Mouse (Mus musculus): ENCODE data around the gene Elovl5. TPM values are rescaled to one million over a fixed set of nuclear protein-coding genes. Genes with fewer than 3 reads are reported as not detected.

Gene Elovl5
- polyA plus RNA-seq (2015; fragmentation: Nextera tagmentation; extraction: Ambion mirVana), result 90.1 and 95.9 TPM in 2 replicates

DNA sequence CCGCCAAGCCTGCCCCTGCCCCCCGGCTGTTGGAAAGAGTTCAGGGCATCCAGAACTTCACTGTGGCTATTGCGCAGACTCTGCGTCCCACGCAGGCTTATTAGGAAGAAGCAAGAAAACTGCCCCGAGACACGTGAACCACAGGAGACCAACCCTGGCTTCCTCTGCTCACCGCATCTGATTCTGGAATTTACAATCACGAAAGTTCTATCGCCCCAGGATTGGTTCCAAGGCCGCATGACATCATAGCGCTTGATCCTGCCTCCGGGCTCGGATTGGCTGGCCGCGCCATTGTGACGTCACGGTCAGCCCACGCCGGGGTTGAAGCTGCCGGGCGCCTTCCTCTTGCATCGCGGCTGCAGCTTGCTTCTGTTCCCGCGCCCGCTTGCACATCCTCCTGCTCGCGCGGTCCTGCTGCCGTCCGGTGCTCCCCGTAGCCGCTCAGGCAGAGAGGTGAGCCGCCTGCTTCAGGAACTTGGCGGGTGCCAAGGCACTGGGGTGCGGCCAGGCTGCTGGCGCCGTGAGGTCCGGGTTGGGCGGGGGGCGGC lies at the start of gene Elovl5:
Gene Elovl5 (plus strand): TSS at position 291 of the 548 bp plus-strand sequence.
- Histone ChIP-seq H3K36me3 (ENCODE audit: insufficient read depth, low read length) (no peaks in the 10 kb centered on the region), H3K9ac (replicated peaks; ENCODE audit: low read length) (peak within 1 kb of the TSS; percentile 84), H3K9me3 (ENCODE audit: low read length) (no peaks in the 10 kb centered on the region), H3K4me3 (ENCODE audit: low read length) (peak within 1 kb of the TSS; percentile 87), H3K4me2 (replicated peaks; ENCODE audit: low read depth, low read length) (peak within 1 kb of the TSS; percentile 73), H3K27me3 (ENCODE audit: insufficient read depth, low read length) (no peaks in the 10 kb centered on the region), H3K27ac (ENCODE audit: low read length) (peak within 1 kb of the TSS; percentile 87), H3K4me1 (ENCODE audit: insufficient read depth, low read length) (peaks cover 24% of the 10 kb centered on the region)
- ATAC-seq (ENCODE audit: low FRiP score, low TSS enrichment), result peak; percentile 96
- under 1% methylated on average over 42 of the region's 42 CpGs for WGBS

DNA sequence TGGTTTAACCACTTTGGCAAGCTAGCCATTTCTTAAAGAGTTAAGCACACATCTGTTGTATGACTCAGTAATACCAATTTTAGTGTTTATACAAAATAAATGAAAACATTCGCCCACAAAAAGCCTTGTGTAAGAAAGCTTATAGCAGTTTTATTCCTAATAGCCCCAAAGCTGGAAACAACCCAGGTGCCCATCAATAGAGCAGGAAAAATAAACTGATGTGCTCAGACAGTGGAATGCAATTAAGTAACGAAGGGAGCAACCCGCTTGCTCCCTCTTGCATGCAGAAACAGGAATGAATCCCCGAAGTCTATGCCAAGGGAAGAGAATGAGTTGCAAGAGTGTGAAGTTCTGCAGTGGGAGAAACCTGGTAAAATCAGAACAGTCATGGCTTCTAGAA lies 25.7 kb upstream of the Elovl5 start:
- no peaks in the 10 kb centered on the region for H3K4me1 ChIP-seq (ENCODE audit: insufficient read depth, low read length)
- H3K9me3 ChIP-seq (ENCODE audit: low read length), result no peaks in the 10 kb centered on the region
- H3K4me3 ChIP-seq (ENCODE audit: low read length), result no peak overlapping the region
- no peak for ATAC-seq (ENCODE audit: low FRiP score, low TSS enrichment)
- WGBS, result 58% methylated on average over 4 of the region's 4 CpGs
- no peak overlapping the region for H3K27ac ChIP-seq (ENCODE audit: low read length)
- H3K4me2 ChIP-seq (replicated peaks; ENCODE audit: low read depth, low read length), result no peak overlapping the region
- no peaks in the 10 kb centered on the region for H3K36me3 ChIP-seq (ENCODE audit: insufficient read depth, low read length)
- no peak overlapping the region for H3K9ac ChIP-seq (replicated peaks; ENCODE audit: low read length)
- H3K27me3 ChIP-seq (ENCODE audit: insufficient read depth, low read length), result no peaks in the 10 kb centered on the region

DNA sequence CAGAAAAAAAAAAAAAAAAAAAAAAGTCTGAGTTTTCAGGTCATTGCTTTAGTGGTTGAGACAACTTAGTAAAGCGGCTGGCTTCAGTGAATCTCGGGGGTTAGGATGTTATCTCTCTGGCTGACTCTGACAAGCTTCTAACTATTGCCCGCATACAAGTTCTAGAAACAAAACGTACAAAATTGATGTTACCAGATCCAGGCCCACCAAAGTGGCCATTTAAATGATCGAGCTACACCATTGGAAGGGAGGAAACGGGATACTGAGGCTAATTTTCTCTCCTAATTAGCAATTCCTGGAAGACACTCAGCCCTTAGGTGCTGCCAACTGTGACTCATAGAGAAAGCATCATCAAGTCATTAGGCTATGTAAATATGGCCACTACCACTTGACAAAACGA lies 18.6 kb upstream of the Elovl5 start:
- Histone ChIP-seq H3K9me3 (ENCODE audit: low read length) (no peaks in the 10 kb centered on the region), H3K9ac (replicated peaks; ENCODE audit: low read length) (no peak overlapping the region), H3K27ac (ENCODE audit: low read length) (no peak overlapping the region), H3K4me2 (replicated peaks; ENCODE audit: low read depth, low read length) (no peak overlapping the region), H3K4me3 (ENCODE audit: low read length) (no peak overlapping the region), H3K27me3 (ENCODE audit: insufficient read depth, low read length) (no peaks in the 10 kb centered on the region), H3K36me3 (ENCODE audit: insufficient read depth, low read length) (no peaks in the 10 kb centered on the region), H3K4me1 (ENCODE audit: insufficient read depth, low read length) (no peaks in the 10 kb centered on the region)
- 61% methylated on average over 7 of the region's 7 CpGs for WGBS
- ATAC-seq (ENCODE audit: low FRiP score, low TSS enrichment), result no peak

DNA sequence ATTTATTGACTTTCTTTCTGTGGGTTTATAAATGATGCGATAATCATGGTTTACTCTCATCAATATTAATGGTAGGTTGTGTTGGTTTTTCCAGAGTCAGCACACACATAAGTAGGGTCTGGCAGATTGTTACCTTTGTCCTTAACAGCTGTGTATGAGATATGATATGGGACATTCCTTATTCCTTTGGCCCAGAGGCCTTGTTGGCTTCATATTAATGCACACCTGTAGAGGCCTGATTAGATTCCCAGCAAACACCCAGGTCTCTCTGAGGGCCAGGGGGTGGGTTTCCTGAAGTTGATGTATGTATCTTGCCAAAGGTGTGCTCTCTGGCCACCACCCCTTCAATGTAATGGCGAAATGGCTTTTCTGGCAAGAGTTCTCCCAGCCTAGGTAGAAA lies 13.0 kb upstream of the Elovl5 start:
- no peak overlapping the region for H3K27ac ChIP-seq (ENCODE audit: low read length)
- no peaks in the 10 kb centered on the region for H3K27me3 ChIP-seq (ENCODE audit: insufficient read depth, low read length)
- 95% methylated on average over 2 of the region's 2 CpGs for whole genome bisulfite sequencing
- no peak overlapping the region for H3K4me3 ChIP-seq (ENCODE audit: low read length)
- ATAC-seq (ENCODE audit: low FRiP score, low TSS enrichment), result no peak
- H3K36me3 ChIP-seq (ENCODE audit: insufficient read depth, low read length), result no peaks in the 10 kb centered on the region
- no peak overlapping the region for H3K9ac ChIP-seq (replicated peaks; ENCODE audit: low read length)
- peaks cover under 1% of the 10 kb centered on the region; the same call in 1 of the 2 replicates for H3K4me1 ChIP-seq (ENCODE audit: insufficient read depth, low read length)
- H3K4me2 ChIP-seq (replicated peaks; ENCODE audit: low read depth, low read length), result no peak overlapping the region
- H3K9me3 ChIP-seq (ENCODE audit: low read length), result no peaks in the 10 kb centered on the region

DNA sequence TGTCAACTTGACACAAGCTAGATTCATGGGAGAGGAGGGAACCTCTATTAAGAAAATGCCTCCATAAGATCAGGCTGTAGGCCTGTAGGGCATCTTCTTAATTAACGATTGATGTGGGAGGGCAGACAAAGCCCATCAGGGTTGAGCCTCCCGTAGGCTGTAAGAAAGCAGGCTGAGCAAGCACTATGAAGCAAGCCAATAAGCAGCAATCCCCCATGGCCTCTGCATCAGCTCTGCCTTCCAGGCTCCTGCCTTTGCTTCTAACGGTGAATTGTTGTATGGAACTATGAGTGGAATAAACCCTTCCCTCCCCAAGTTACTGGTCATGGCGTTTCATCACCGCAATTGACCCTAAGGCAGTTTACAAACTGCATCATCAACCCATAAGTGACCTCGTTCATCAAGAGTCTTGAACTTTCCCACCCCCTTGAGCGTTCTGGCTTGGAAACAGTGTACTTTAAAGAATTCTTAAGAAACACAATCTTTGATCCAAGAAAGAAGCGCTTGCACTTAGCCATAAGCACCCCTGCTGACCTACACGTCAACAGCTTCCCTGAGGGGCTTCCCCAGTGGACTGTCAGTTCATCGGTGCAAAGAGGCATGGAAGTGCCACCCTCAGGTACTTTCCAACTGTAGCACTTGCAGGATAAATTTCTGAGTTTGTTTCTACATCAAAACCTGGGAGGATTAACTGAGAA lies 7.4 kb upstream of the Elovl5 start:
- peak; percentile 11; the same call in 1 of the 2 replicates for ATAC-seq (ENCODE audit: low FRiP score, low TSS enrichment)
- WGBS, result 12% methylated on average over 10 of the region's 10 CpGs
- Histone ChIP-seq H3K4me3 (ENCODE audit: low read length) (peak overlapping the region; percentile 73), H3K36me3 (ENCODE audit: insufficient read depth, low read length) (no peaks in the 10 kb centered on the region), H3K9ac (replicated peaks; ENCODE audit: low read length) (peak overlapping the region; percentile 86), H3K9me3 (ENCODE audit: low read length) (no peaks in the 10 kb centered on the region), H3K4me1 (ENCODE audit: insufficient read depth, low read length) (peaks cover 29% of the 10 kb centered on the region), H3K4me2 (replicated peaks; ENCODE audit: low read depth, low read length) (peak overlapping the region; percentile 62), H3K27me3 (ENCODE audit: insufficient read depth, low read length) (no peaks in the 10 kb centered on the region), H3K27ac (ENCODE audit: low read length) (peak overlapping the region; percentile 99)

DNA sequence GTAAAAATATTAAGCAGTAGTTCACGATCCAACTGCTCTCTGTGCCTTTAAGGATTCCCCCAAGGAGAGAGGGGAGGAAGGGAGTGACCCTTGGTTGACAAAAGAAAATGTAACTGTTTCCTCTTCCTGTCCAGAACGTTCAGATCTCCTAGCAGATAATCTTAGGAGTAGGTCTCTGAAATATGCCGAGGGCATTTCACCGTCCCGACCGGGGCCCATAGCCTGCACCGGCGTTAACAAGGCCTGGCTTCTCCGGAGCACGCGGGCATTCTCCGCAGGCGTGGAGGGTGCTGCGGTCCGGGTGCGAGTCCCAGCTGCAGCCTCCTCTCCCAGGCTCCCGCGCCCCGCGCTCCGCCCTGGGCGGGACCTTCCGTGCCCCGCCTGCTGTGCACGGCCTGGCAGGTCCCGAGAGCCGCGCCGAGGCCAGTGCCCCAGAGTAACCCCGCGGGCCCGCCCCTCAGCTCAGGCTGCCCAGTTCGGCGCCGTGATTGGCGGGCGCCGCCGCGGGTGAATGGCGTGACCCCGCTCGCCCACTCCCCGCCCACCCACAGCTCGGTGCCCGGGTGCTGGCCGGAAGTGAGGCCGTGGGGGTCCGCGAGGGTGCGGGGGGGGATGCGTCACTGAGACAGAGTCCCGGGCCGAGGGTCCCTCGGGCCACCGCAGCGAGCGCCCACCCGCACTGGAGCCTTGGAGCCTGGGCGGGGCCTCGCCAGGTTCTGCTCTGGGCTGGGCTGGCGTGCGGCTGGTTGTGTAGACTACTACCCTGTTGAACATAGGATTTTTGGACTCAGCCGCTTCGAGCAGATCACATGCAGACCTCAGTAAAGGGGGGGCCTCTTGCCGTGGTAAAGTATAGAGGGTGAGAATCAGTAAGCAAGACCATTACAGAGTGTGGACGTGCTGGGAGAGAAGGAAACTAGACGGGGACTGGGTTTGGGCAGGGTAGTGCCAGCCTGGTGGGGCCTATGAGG lies 6.6 kb upstream of the Elovl5 start:
- ATAC-seq (ENCODE audit: low FRiP score, low TSS enrichment), result peak; percentile 99
- Histone ChIP-seq H3K36me3 (ENCODE audit: insufficient read depth, low read length) (no peaks in the 10 kb centered on the region), H3K27ac (ENCODE audit: low read length) (peak overlapping the region; percentile 99), H3K4me3 (ENCODE audit: low read length) (peak overlapping the region; percentile 73), H3K4me2 (replicated peaks; ENCODE audit: low read depth, low read length) (peak overlapping the region; percentile 62), H3K9ac (replicated peaks; ENCODE audit: low read length) (peak overlapping the region; percentile 86), H3K4me1 (ENCODE audit: insufficient read depth, low read length) (peaks cover 29% of the 10 kb centered on the region), H3K9me3 (ENCODE audit: low read length) (no peaks in the 10 kb centered on the region), H3K27me3 (ENCODE audit: insufficient read depth, low read length) (no peaks in the 10 kb centered on the region)
- under 1% methylated on average over 58 of the region's 68 CpGs for WGBS

DNA sequence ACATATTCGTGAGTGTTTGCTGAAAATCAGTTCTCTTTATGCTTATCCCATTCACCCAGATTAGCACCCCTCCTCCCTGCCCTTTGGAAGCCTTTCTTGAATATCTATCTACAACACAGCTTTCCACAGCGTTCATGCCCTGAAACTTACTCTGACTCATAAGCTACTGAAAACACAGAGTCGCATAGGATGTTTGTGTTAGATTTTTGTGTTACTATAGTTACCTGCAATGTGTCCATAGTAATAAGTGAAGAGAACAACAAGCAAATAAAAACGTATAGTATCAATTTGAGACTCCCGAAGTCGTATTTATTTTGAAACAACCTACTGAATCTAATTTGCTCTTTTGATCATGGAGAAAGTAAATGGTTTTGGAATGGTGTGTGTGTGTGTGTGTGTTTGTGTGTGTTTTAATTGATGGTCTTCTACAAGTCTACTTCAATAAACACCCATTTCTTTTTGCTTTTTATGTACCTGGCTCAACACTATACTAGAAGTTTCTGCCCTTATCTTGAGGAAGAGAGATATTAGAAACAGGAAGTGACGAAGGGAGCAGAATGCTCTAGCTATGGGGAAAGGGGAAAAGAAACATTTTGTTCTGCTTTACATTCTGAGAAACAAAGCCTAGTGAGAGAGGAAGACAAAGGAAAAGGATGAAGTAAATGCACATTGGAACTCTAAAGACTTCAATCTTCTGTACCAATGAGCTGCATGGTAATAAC lies 5.5 kb upstream of the Elovl5 start:
- Histone ChIP-seq H3K36me3 (ENCODE audit: insufficient read depth, low read length) (no peaks in the 10 kb centered on the region), H3K9me3 (ENCODE audit: low read length) (no peaks in the 10 kb centered on the region), H3K9ac (replicated peaks; ENCODE audit: low read length) (peak overlapping the region; percentile 86), H3K4me2 (replicated peaks; ENCODE audit: low read depth, low read length) (peak overlapping the region; percentile 62), H3K4me1 (ENCODE audit: insufficient read depth, low read length) (peaks cover 29% of the 10 kb centered on the region), H3K27ac (ENCODE audit: low read length) (peak overlapping the region; percentile 99), H3K4me3 (ENCODE audit: low read length) (peak overlapping the region; percentile 73), H3K27me3 (ENCODE audit: insufficient read depth, low read length) (no peaks in the 10 kb centered on the region)
- ATAC-seq (ENCODE audit: low FRiP score, low TSS enrichment), result no peak
- 32% methylated on average over 7 of the region's 7 CpGs for WGBS

DNA sequence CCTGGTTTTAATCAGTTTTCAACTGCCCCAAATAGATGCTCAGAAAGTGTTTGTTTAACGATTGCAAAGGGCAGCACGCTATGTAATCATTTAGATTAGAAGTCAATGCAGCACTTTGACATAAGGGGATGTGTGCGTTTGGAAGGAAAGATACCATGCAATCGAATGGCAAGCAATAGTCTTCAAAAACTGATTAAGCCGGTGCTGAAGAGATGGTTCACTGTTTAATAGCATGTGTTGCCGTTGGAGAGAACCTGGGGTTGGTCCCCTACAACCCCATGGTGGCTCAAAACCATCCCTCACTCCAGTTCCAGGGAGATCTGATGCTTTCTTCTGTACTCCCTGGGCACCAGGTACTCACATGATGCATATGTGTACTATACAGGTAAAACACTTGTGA lies 4.9 kb upstream of the Elovl5 start:
- Histone ChIP-seq H3K4me3 (ENCODE audit: low read length) (no peak overlapping the region), H3K9ac (replicated peaks; ENCODE audit: low read length) (no peak overlapping the region), H3K36me3 (ENCODE audit: insufficient read depth, low read length) (no peaks in the 10 kb centered on the region), H3K4me1 (ENCODE audit: insufficient read depth, low read length) (peaks cover 29% of the 10 kb centered on the region), H3K27me3 (ENCODE audit: insufficient read depth, low read length) (no peaks in the 10 kb centered on the region), H3K4me2 (replicated peaks; ENCODE audit: low read depth, low read length) (peak overlapping the region; percentile 62), H3K9me3 (ENCODE audit: low read length) (no peaks in the 10 kb centered on the region), H3K27ac (ENCODE audit: low read length) (no peak overlapping the region)
- ATAC-seq (ENCODE audit: low FRiP score, low TSS enrichment), result no peak
- WGBS, result 82% methylated on average over 6 of the region's 6 CpGs

DNA sequence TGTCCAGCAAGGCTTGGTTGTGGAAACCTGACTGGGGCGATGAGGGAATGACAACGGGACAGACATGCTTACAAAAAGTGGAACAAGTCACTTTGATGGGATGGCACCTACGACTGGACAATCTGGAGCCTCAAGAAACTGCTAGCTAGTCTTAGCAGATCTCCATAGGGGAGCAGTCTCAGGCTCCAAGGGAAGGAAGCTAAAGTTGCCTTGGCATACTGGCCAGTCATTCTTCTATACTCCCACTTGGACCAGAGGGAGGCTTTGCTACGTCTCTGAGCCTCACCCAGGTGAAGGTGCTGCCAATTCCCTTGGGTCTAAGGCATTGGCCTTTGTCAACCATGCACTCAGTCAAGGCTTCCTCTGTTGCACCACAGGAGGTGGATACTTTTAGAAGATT lies 2.5 kb upstream of the Elovl5 start:
- H3K4me3 ChIP-seq (ENCODE audit: low read length), result no peak overlapping the region
- no peak overlapping the region for H3K27ac ChIP-seq (ENCODE audit: low read length)
- H3K9ac ChIP-seq (replicated peaks; ENCODE audit: low read length), result no peak overlapping the region
- WGBS, result 81% methylated on average over 4 of the region's 4 CpGs
- H3K4me1 ChIP-seq (ENCODE audit: insufficient read depth, low read length), result peaks cover 38% of the 10 kb centered on the region
- H3K9me3 ChIP-seq (ENCODE audit: low read length), result no peaks in the 10 kb centered on the region
- H3K27me3 ChIP-seq (ENCODE audit: insufficient read depth, low read length), result no peaks in the 10 kb centered on the region
- no peak for ATAC-seq (ENCODE audit: low FRiP score, low TSS enrichment)
- H3K36me3 ChIP-seq (ENCODE audit: insufficient read depth, low read length), result no peaks in the 10 kb centered on the region
- no peak overlapping the region for H3K4me2 ChIP-seq (replicated peaks; ENCODE audit: low read depth, low read length)
